Mouse (Mus musculus) ES-E14 (cell line): Measurements from ENCODE around the gene Tpm3.

Experiments
- CHD2 ChIP-seq: IDR thresholded peaks from 2 replicates; pipeline ENCODE4 v1.6.1; 2014; ENCODE audit warnings: mild to moderate bottlenecking, low read depth, low read length, inconsistent platforms
- HCFC1 ChIP-seq: IDR thresholded peaks from 2 replicates; pipeline ENCODE4 v1.6.1; 2012; ENCODE audit warnings: low read length, inconsistent platforms, borderline replicate concordance; ENCODE audit not compliant: insufficient read depth
- MAFK ChIP-seq: IDR thresholded peaks from 2 replicates; pipeline ENCODE4 v1.6.1; 2014; ENCODE audit warnings: mild to moderate bottlenecking, low read depth, low read length, inconsistent platforms; ENCODE audit not compliant: insufficient read depth
- ZC3H11A ChIP-seq: IDR thresholded peaks from 2 replicates; pipeline ENCODE4 v1.6.1; 2012; ENCODE audit warnings: low read depth, mild to moderate bottlenecking, inconsistent platforms, low read length, borderline replicate concordance
- ZNF384 ChIP-seq: IDR thresholded peaks from 2 replicates; pipeline ENCODE4 v1.6.1; 2012; ENCODE audit warnings: low read depth, low read length, inconsistent platforms

DNA sequence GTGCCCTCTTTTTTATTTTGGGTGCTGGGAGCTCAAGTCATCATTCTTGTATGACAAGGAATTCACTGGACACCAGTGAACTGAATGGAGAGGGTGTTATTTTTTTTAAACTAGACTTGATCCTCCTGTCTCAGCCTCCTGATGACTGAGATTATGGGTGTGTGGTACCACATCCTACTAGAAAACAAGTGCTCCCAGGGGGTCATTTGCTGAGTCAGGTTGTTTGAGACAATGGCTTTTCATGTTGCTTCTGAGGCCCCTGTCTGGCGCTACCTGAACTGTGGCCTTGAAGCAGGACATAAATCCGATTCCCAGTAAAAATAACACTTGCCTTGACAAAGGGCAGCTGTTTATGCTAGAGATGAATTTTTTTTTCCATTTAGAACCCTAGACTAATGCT lies 30.7 kb downstream of the Tpm3 start:
- no peak for TF ChIP-seq ZNF384
- no peak for TF ChIP-seq CHD2
- no peak for TF ChIP-seq HCFC1
- peak; percentile 85 for TF ChIP-seq MAFK
- TF ChIP-seq ZC3H11A = no peak
